Mouse (Mus musculus) neural tube, embryonic 13.5 days (tissue): ENCODE data around the gene Mtf2. TPM values are rescaled to one million over a fixed set of nuclear protein-coding genes. Genes with fewer than 3 reads are reported as not detected.

Source experiments
- ATAC-seq: fragments of 200-750 bp; cut with Nextera tagmentation; 2 replicates; pipeline ENCODE4 v1.8.0; 2017; ENCODE audit warnings: low read depth, mild to moderate bottlenecking, moderate TSS enrichment, moderate library complexity
- H3K27ac ChIP-seq: fragments of 300-500 bp; sonication (generic); replicated peaks from 2 replicates; pipeline ENCODE4 v1.5.1; 2015; ENCODE audit warnings: moderate library complexity, mild to moderate bottlenecking, inconsistent platforms
- H3K27me3 ChIP-seq: fragments of 300-500 bp; sonication (generic); 2 replicates; pipeline ENCODE4 v1.6.1; 2015; ENCODE audit warnings: mild to moderate bottlenecking, inconsistent platforms
- H3K36me3 ChIP-seq: fragments of 300-500 bp; sonication (generic); 2 replicates; pipeline ENCODE4 v1.6.1; 2015; ENCODE audit warnings: mild to moderate bottlenecking, inconsistent platforms
- H3K4me1 ChIP-seq: fragments of 300-500 bp; sonication (generic); replicated peaks from 2 replicates; pipeline ENCODE4 v1.6.1; 2015; ENCODE audit warnings: inconsistent platforms
- H3K4me2 ChIP-seq: fragments of 300-500 bp; sonication (generic); 2 replicates; pipeline ENCODE4 v1.6.1; 2015; ENCODE audit warnings: inconsistent platforms, mild to moderate bottlenecking, moderate library complexity
- H3K4me3 ChIP-seq: fragments of 300-500 bp; sonication (generic); 2 replicates; pipeline ENCODE4 v1.5.1; 2015; ENCODE audit warnings: mild to moderate bottlenecking, inconsistent platforms
- H3K9ac ChIP-seq: fragments of 300-500 bp; sonication (generic); 2 replicates; pipeline ENCODE4 v1.6.1; 2015; ENCODE audit warnings: moderate library complexity, mild to moderate bottlenecking, inconsistent platforms
- H3K9me3 ChIP-seq: fragments of 300-500 bp; sonication (generic); 2 replicates; pipeline ENCODE4 v1.6.1; 2016; ENCODE audit warnings: inconsistent platforms
- WGBS: fragments of 180-500 bp; shearing (Covaris S2); methylation state at CpG from one replicate; pipeline ENCODE4 v1.1.7; 2015; 5-methylcytosine and 5-hydroxymethylcytosine counted together
- polyA plus RNA-seq: library from polyadenylated mRNA; unstranded; fragments of >200 nt; fragmentation: Nextera tagmentation; extraction: Ambion mirVana; gene quantifications from 2 replicates; pipeline ENCODE4 v1.2.1, GENCODE M21; 2015

Mtf2 gene
- polyA plus RNA-seq, 1 experiment from 2014 or later: 106 TPM

GRCm38 (mm10) chr5:108097676-108098075 is 32.2 kb downstream of the Mtf2 start:
- Histone ChIP-seq H3K9ac (no peak overlapping the region), H3K9me3 (no peaks in the 10 kb centered on the region), H3K4me2 (no peak overlapping the region), H3K4me3 (no peak overlapping the region), H3K36me3 (peaks cover 67% of the 10 kb centered on the region), H3K27me3 (no peaks in the 10 kb centered on the region), H3K27ac (no peak overlapping the region), H3K4me1 (no peaks in the 10 kb centered on the region)
- ATAC-seq: no peak
- WGBS: 89% methylated on average over 3 of the region's 3 CpGs

- no peak overlapping the region for H3K27ac ChIP-seq
- H3K4me3 ChIP-seq: no peak overlapping the region
- H3K9ac ChIP-seq: no peak overlapping the region
- ATAC-seq: no peak
- no peak overlapping the region for H3K4me2 ChIP-seq
- no peaks in the 10 kb centered on the region for H3K27me3 ChIP-seq
- H3K36me3 ChIP-seq: peaks cover 71% of the 10 kb centered on the region
- no peaks in the 10 kb centered on the region for H3K9me3 ChIP-seq
- no peaks in the 10 kb centered on the region for H3K4me1 ChIP-seq
Observed at GRCm38 (mm10) chr5:108100196-108100595, 34.7 kb downstream of the Mtf2 start.

DNA sequence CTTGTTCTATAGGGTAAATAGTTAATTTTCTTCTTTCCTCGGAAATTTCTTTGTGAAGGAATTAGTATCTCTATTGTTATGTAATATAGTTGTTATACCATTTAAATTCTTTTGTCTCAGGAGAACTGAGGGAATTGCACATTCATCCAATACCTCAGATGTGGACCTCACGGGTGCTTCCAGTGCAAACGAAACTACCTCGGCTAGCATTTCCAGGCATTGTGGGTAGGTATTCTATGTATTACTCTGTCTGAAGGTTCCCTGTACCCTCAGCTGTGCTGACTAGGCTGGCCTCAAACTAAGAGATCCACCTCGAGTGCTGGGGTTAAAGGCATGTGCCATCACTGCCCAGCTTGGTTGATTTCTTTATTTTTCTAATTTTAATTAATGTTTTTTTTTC is 38.8 kb downstream of the Mtf2 start:
- Histone ChIP-seq H3K4me3 (no peak overlapping the region), H3K36me3 (peaks cover 62% of the 10 kb centered on the region), H3K4me1 (no peaks in the 10 kb centered on the region), H3K27me3 (no peaks in the 10 kb centered on the region), H3K27ac (no peak overlapping the region), H3K9me3 (no peaks in the 10 kb centered on the region), H3K9ac (no peak overlapping the region), H3K4me2 (no peak overlapping the region)
- 90% methylated on average over 5 of the region's 5 CpGs for WGBS
- no peak for ATAC-seq

GRCm38 (mm10) chr5:108109346-108109745 is 43.9 kb downstream of the Mtf2 start:
- Histone ChIP-seq H3K9ac (no peak overlapping the region), H3K4me1 (no peaks in the 10 kb centered on the region), H3K4me2 (no peak overlapping the region), H3K36me3 (peaks cover 35% of the 10 kb centered on the region), H3K27me3 (no peaks in the 10 kb centered on the region), H3K4me3 (no peak overlapping the region), H3K9me3 (no peaks in the 10 kb centered on the region), H3K27ac (no peak overlapping the region)
- no peak for ATAC-seq
- 96% methylated on average over 7 of the region's 7 CpGs for WGBS

GRCm38 (mm10) chr5:108117693-108118092 is 52.2 kb downstream of the Mtf2 start:
- no peak for ATAC-seq
- WGBS: 88% methylated on average over 4 of the region's 4 CpGs
- no peak overlapping the region for H3K4me2 ChIP-seq

GRCm38 (mm10) chr5:108120221-108120900 is 54.9 kb downstream of the Mtf2 start:
- ATAC-seq: no peak
- Histone ChIP-seq H3K9me3 (no peaks in the 10 kb centered on the region), H3K36me3 (0 out of 2 replicates have a peak, but pooled peaks cover 8% of the 10 kb centered on the region), H3K9ac (no peak overlapping the region), H3K27ac (no peak overlapping the region), H3K4me3 (no peak overlapping the region), H3K4me1 (no peaks in the 10 kb centered on the region), H3K27me3 (no peaks in the 10 kb centered on the region), H3K4me2 (no peak overlapping the region)
- 83% methylated on average over 9 of the region's 9 CpGs for WGBS

More at GRCm38 (mm10) chr5:108117693-108118092, 52.2 kb downstream of the Mtf2 start:
- Histone ChIP-seq H3K9ac (no peak overlapping the region), H3K27ac (no peak overlapping the region), H3K27me3 (no peaks in the 10 kb centered on the region), H3K4me3 (no peak overlapping the region), H3K4me1 (no peaks in the 10 kb centered on the region), H3K9me3 (no peaks in the 10 kb centered on the region), H3K36me3 (0 out of 2 replicates have a peak, but pooled peaks cover 3% of the 10 kb centered on the region)

DNA sequence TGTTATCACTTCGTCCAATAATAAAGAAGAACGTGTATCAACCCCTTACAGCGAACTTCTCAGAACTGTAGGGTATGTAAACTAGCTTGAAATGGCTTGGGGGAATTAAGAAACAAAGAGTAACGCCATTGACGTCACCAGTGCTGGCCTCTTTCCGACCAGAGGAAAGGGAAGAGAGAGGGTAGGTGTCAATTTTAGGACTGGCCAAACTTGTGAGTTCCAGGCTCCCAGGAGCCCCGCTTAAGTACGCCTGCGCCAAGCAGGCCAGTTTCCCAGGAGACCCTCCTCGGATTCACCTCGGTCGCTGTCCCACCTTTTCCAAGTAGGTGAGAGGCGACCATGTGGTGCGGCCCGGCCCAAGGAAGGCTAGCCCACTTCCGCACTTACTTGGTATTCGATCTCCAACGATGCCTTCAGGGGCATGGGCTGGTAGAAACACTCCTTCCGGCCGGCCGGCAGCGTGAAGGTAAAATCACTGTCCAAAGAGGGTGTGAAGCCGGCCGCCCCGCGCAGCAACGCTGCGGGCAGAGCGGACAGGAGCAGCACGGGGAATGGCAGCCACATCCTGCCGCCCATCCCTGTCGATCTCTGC is 66.5 kb downstream of the Mtf2 start:
- Histone ChIP-seq H3K4me1 (peaks cover 23% of the 10 kb centered on the region), H3K36me3 (peaks cover 11% of the 10 kb centered on the region), H3K4me2 (peak overlapping the region; percentile 75), H3K4me3 (peak overlapping the region; percentile 80), H3K9ac (peak overlapping the region; percentile 86), H3K9me3 (no peaks in the 10 kb centered on the region), H3K27me3 (no peaks in the 10 kb centered on the region), H3K27ac (peak overlapping the region; percentile 87)
- WGBS: under 1% methylated on average over 32 of the region's 32 CpGs
- peak; percentile 68 for ATAC-seq

- Histone ChIP-seq H3K27ac (peak within 1 kb of the TSS; percentile 87), H3K4me1 (peaks cover 23% of the 10 kb centered on the region), H3K4me3 (peak within 1 kb of the TSS; percentile 80), H3K27me3 (no peaks in the 10 kb centered on the region), H3K36me3 (peaks cover 10% of the 10 kb centered on the region), H3K4me2 (peak within 1 kb of the TSS; percentile 75), H3K9ac (peak within 1 kb of the TSS; percentile 86), H3K9me3 (no peaks in the 10 kb centered on the region)
- peak; percentile 98 for ATAC-seq
- WGBS: under 1% methylated on average over 65 of the region's 65 CpGs
Observed at GRCm38 (mm10) chr5:108132441-108133243, 67.2 kb downstream of the Mtf2 start, which contains the start of the genes Tmed5 and Ccdc18. Gene Tmed5, minus strand, starts transcription at chr5:108132620. Gene Ccdc18, plus strand, starts transcription at chr5:108132875.

- ATAC-seq: no peak
- Histone ChIP-seq H3K4me3 (no peak overlapping the region), H3K27me3 (no peaks in the 10 kb centered on the region), H3K9ac (no peak overlapping the region), H3K4me1 (no peaks in the 10 kb centered on the region), H3K36me3 (no peaks in the 10 kb centered on the region), H3K4me2 (no peak overlapping the region), H3K9me3 (no peaks in the 10 kb centered on the region), H3K27ac (no peak overlapping the region)
- WGBS: 98% methylated on average over 1 of the region's 1 CpGs
Observed at GRCm38 (mm10) chr5:108152592-108152991, 87.1 kb downstream of the Mtf2 start.

Other genes starting within 250 kb of the Mtf2 start
- gene Ube2d2b, start 235.6 kb upstream of the Mtf2 start, polyA plus RNA-seq: not detected in 2 replicates
- gene Evi5, start 190.6 kb upstream of the Mtf2 start, polyA plus RNA-seq: 56.1 and 58.3 TPM in 2 replicates
- 56.2 and 60.3 TPM in 2 replicates for gene Rpl5, start 165.2 kb upstream of the Mtf2 start, polyA plus RNA-seq
- gene Fam69a, start 78.6 kb upstream of the Mtf2 start, polyA plus RNA-seq: 46.2 and 51.2 TPM in 2 replicates
- 24.1 and 24.8 TPM in 2 replicates for gene Tmed5, start 66.9 kb downstream of the Mtf2 start, polyA plus RNA-seq
- gene Ccdc18, start 67.2 kb downstream of the Mtf2 start, polyA plus RNA-seq: 2.6 and 3.1 TPM in 2 replicates
- gene Dr1, start 203.2 kb downstream of the Mtf2 start, polyA plus RNA-seq: 39.7 and 47.1 TPM in 2 replicates
- 4.4 and 5.0 TPM in 2 replicates for gene Pigg, start 246.9 kb downstream of the Mtf2 start, polyA plus RNA-seq